Mouse (Mus musculus) lung, adult 2 months (tissue): Measurements from ENCODE around the gene Olfr155. TPM values are rescaled to one million over a fixed set of nuclear protein-coding genes. Genes with fewer than 3 reads are reported as not detected.
A peak's percentile ranks its signal among the peaks of the same experiment; 100 is the strongest.

ENCODE experiments used
- DNase-seq: peaks from one replicate; pipeline ENCODE4 v3.0.0; 2022
- H3K4me1 ChIP-seq: fragments of 200-500 bp; 2 replicates; pipeline ENCODE4 v1.6.1; 2011; ENCODE audit warnings: low read length; ENCODE audit not compliant: control insufficient read depth, insufficient read depth
- H3K4me3 ChIP-seq: fragments of 200-500 bp; replicated peaks from 2 replicates; pipeline ENCODE3; 2011; ENCODE audit warnings: low read depth, mild to moderate bottlenecking, control low read depth, low read length; ENCODE audit errors: extremely low read depth
- CTCF ChIP-seq: fragments of 200-500 bp; IDR thresholded peaks from 2 replicates; pipeline ENCODE4 v1.5.1; 2011; ENCODE audit warnings: mild to moderate bottlenecking, low read length, control low read depth; ENCODE audit not compliant: insufficient read depth
- POLR2A ChIP-seq: fragments of 200-500 bp; IDR thresholded peaks from 2 replicates; pipeline ENCODE4 v1.6.1; 2011; ENCODE audit warnings: low read depth, mild to moderate bottlenecking, control low read depth, low read length, borderline replicate concordance; ENCODE audit errors: extremely low read depth
- WGBS: fragments of 180-500 bp; shearing (Covaris S2); methylation state at CpG from one replicate; pipeline ENCODE4 v1.1.7; 2018; 5-methylcytosine and 5-hydroxymethylcytosine counted together
- polyA plus RNA-seq: library from polyadenylated mRNA; depleted of rRNA; stranded (reverse); fragments of >200 nt; gene quantifications from 2 replicates; pipeline ENCODE4 v1.2.3, GENCODE M21; 2012

The Olfr155 gene
- polyA plus RNA-seq, 1 experiment, result not detected

- WGBS, result 69% methylated on average over 10 of the region's 10 CpGs
Measured at GRCm38 (mm10) chr4:43859886-43860285, 8.5 kb downstream of the Olfr155 start.

GRCm38 (mm10) chr4:43860744-43861519, 9.6 kb downstream of the Olfr155 start:
- H3K4me3 ChIP-seq, result no peak overlapping the region
- DNase-seq, result peak; percentile 64
- no peaks in the 10 kb centered on the region for H3K4me1 ChIP-seq
- 13% methylated on average over 14 of the region's 14 CpGs for WGBS
- TF ChIP-seq POLR2A, result no peak
- peak; percentile 81 for TF ChIP-seq CTCF

More at GRCm38 (mm10) chr4:43859886-43860285, 8.5 kb downstream of the Olfr155 start:
- no peak overlapping the region for H3K4me3 ChIP-seq
- no peak for TF ChIP-seq CTCF
- TF ChIP-seq POLR2A, result no peak
- H3K4me1 ChIP-seq, result no peaks in the 10 kb centered on the region
- no peak for DNase-seq

- no peak overlapping the region for H3K4me3 ChIP-seq
- 58% methylated on average over 4 of the region's 4 CpGs for WGBS
- DNase-seq, result no peak
- TF ChIP-seq CTCF (no peak), POLR2A (no peak)
- no peaks in the 10 kb centered on the region for H3K4me1 ChIP-seq
Measured at GRCm38 (mm10) chr4:43863298-43863697, 11.9 kb downstream of the Olfr155 start.

GRCm38 (mm10) chr4:43869821-43870220, 18.5 kb downstream of the Olfr155 start:
- H3K4me1 ChIP-seq, result peaks cover 1% of the 10 kb centered on the region; the same call in 1 of the 2 replicates
- 82% methylated on average over 10 of the region's 10 CpGs for WGBS
- DNase-seq, result no peak
- no peak for TF ChIP-seq POLR2A
- no peak for TF ChIP-seq CTCF
- no peak overlapping the region for H3K4me3 ChIP-seq

GRCm38 (mm10) chr4:43874501-43874900, 23.1 kb downstream of the Olfr155 start:
- H3K4me3 ChIP-seq, result no peak overlapping the region
- 27% methylated on average over 7 of the region's 7 CpGs for WGBS
- TF ChIP-seq CTCF, result no peak
- no peak for TF ChIP-seq POLR2A
- peaks cover 5% of the 10 kb centered on the region; the same call in 1 of the 2 replicates for H3K4me1 ChIP-seq
- DNase-seq, result no peak

GRCm38 (mm10) chr4:43875160-43875918, 24.0 kb downstream of the Olfr155 start, which contains the start of gene Reck:
Reck (plus strand) TSS chr4:43875530.
- Histone ChIP-seq H3K4me3 (peak within 1 kb of the TSS; percentile 71), H3K4me1 (peaks cover 7% of the 10 kb centered on the region; the same call in 1 of the 2 replicates)
- TF ChIP-seq POLR2A (0 out of 2 replicates have a peak, but pooled peaks have one; percentile 36), CTCF (no peak)
- DNase-seq, result peak; percentile 88
- WGBS, result under 1% methylated on average over 73 of the region's 73 CpGs

- H3K4me1 ChIP-seq, result peaks cover 7% of the 10 kb centered on the region; the same call in 1 of the 2 replicates
- DNase-seq, result peak; percentile 33
- TF ChIP-seq CTCF (no peak), POLR2A (no peak)
- 1% methylated on average over 20 of the region's 20 CpGs for WGBS
- H3K4me3 ChIP-seq, result peak overlapping the region; percentile 71
Measured at GRCm38 (mm10) chr4:43875919-43876411, 24.6 kb downstream of the Olfr155 start.

GRCm38 (mm10) chr4:43877230-43877629, 25.9 kb downstream of the Olfr155 start:
- no peak for DNase-seq
- H3K4me3 ChIP-seq, result no peak overlapping the region
- WGBS, result 98% methylated on average over 1 of the region's 1 CpGs
- TF ChIP-seq POLR2A (no peak), CTCF (no peak)
- peaks cover 7% of the 10 kb centered on the region; the same call in 1 of the 2 replicates for H3K4me1 ChIP-seq

- TF ChIP-seq POLR2A (no peak), CTCF (no peak)
- DNase-seq, result peak; percentile 34
- H3K4me3 ChIP-seq, result no peak overlapping the region
- H3K4me1 ChIP-seq, result peaks cover 7% of the 10 kb centered on the region; the same call in 1 of the 2 replicates
- WGBS, result 46% methylated on average over 5 of the region's 5 CpGs
Measured at GRCm38 (mm10) chr4:43878121-43878776, 26.9 kb downstream of the Olfr155 start.
